Mouse (Mus musculus): ENCODE measurements at regions not wholly inside any gene's neighbourhood (a gene's known extent, or its start where the extent isn't known, plus 50 kb on each side); places are given as distances from the start of the nearest gene placed in this dataset.
A peak's percentile ranks its signal among the peaks of the same experiment; 100 is the strongest.

- no peaks in the 10 kb centered on the region for H3K27me3 ChIP-seq
- H3K4me1 ChIP-seq = no peaks in the 10 kb centered on the region
- ATAC-seq (ENCODE audit: low FRiP score) = peak; percentile 56
- WGBS = 71% methylated on average over 12 of the region's 12 CpGs
- H3K4me3 ChIP-seq = no peak overlapping the region
- H3K36me3 ChIP-seq = no peaks in the 10 kb centered on the region
- H3K27ac ChIP-seq = no peak overlapping the region
- H3K4me2 ChIP-seq (replicated peaks) = no peak overlapping the region
- no peaks in the 10 kb centered on the region for H3K9me3 ChIP-seq (replicated peaks)
- no peak overlapping the region for H3K9ac ChIP-seq
Measured at GRCm38 (mm10) chr3:17999789-18000485, 51.7 kb downstream of the Cypt12 start.

All from hindbrain, embryonic 12.5 days (tissue).